Comparison of ENCODE assay signal across 21 mouse cellular contexts in genomic region chr17:79761841-79762240, GRCm38 (mm10). TPM values are rescaled to one million over a fixed set of nuclear protein-coding genes. Genes with fewer than 3 reads are reported as not detected.
A peak's percentile ranks its signal among the peaks of the same experiment; 100 is the strongest.
DNase-seq lines count a peak whose midpoint lies in the region; ATAC-seq and TF ChIP-seq lines count a peak whose summit lies in the region.
"Had no signal": no experiment of that assay in that cellular context is flagged by ENCODE, and none has a peak within 500 bp of the region (broad histone marks: within the 10 kb centered on the region; RNA-seq: fewer than 3 reads in every experiment).

No protein-coding gene starts in this region.

- H3K9ac ChIP-seq in kidney, embryonic 16.5 days (replicated peaks; ENCODE audit: low read length): no peak overlapping the region
- H3K9ac ChIP-seq: embryonic facial prominence, embryonic 13.5 days; embryonic facial prominence, embryonic 15.5 days; forebrain, embryonic 12.5 days had no signal

- no peak for ATAC-seq in kidney, embryonic 16.5 days (ENCODE audit: low FRiP score, low TSS enrichment)
- ATAC-seq: forebrain, embryonic 14.5 days; forebrain, embryonic 16.5 days had no signal

- H3K27ac ChIP-seq in kidney, embryonic 16.5 days (ENCODE audit: low read length): no peak overlapping the region
- H3K27ac ChIP-seq: embryonic facial prominence, embryonic 13.5 days; embryonic facial prominence, embryonic 15.5 days; forebrain, embryonic 10.5 days; forebrain, embryonic 12.5 days had no signal

- no peaks in the 10 kb centered on the region for H3K27me3 ChIP-seq in kidney, embryonic 16.5 days (ENCODE audit: insufficient read depth, low read length)
- H3K27me3 ChIP-seq: embryonic facial prominence, embryonic 13.5 days; embryonic facial prominence, embryonic 15.5 days; forebrain, embryonic 12.5 days had no signal

- no peaks in the 10 kb centered on the region for H3K36me3 ChIP-seq in kidney, embryonic 16.5 days (ENCODE audit: insufficient read depth, low read length)
- H3K36me3 ChIP-seq: embryonic facial prominence, embryonic 13.5 days; embryonic facial prominence, embryonic 15.5 days; forebrain, embryonic 10.5 days; forebrain, embryonic 12.5 days had no signal

- no peak overlapping the region for H3K4me3 ChIP-seq in kidney, embryonic 16.5 days (ENCODE audit: low read length)
- H3K4me3 ChIP-seq in lung, adult 2 months (replicated peaks; ENCODE audit: extremely low read depth, low read depth, low read length): no peak overlapping the region
- H3K4me3 ChIP-seq: embryonic facial prominence, embryonic 13.5 days; embryonic facial prominence, embryonic 15.5 days; erythroblast, embryonic 14.5 days; forebrain, embryonic 10.5 days; forebrain, embryonic 12.5 days had no signal

- H3K9me3 ChIP-seq in kidney, embryonic 16.5 days (ENCODE audit: low read length): peaks cover 4% of the 10 kb centered on the region
- H3K9me3 ChIP-seq: embryonic facial prominence, embryonic 15.5 days; forebrain, embryonic 10.5 days; forebrain, embryonic 12.5 days had no signal

- 61% methylated on average over 1 of the region's 1 CpGs for WGBS in kidney, embryonic 16.5 days
- 69% methylated on average over 1 of the region's 1 CpGs for WGBS in lung, adult 2 months

- no peak overlapping the region for H3K4me2 ChIP-seq in kidney, embryonic 16.5 days (replicated peaks; ENCODE audit: low read depth, low read length)
- H3K4me2 ChIP-seq: embryonic facial prominence, embryonic 13.5 days; embryonic facial prominence, embryonic 15.5 days; forebrain, embryonic 12.5 days had no signal

- DNase-seq in kidney, adult 9 months: peak; percentile 64
- DNase-seq in lung, postnatal 25 days (ENCODE audit: low spot score): peak; percentile 40
- no peak for DNase-seq in lung, adult 2 months
- DNase-seq: adrenal gland, adult 2 months; adrenal gland, postnatal 10 days; adrenal gland, postnatal 25 days; cerebellum, adult 11 months; cerebellum, adult 18-20 months; cerebellum, adult 8-10 months; cerebellum, adult 9-11 months; cerebellum, postnatal 14 days; cerebellum, postnatal 36 days; embryo, embryonic 11 days had no signal

- no peak for TF ChIP-seq CTCF in lung, adult 2 months (IDR thresholded peaks at IDR 0.05; ENCODE audit: insufficient read depth, low read length)

- peaks cover 21% of the 10 kb centered on the region for H3K4me1 ChIP-seq in kidney, embryonic 16.5 days (ENCODE audit: insufficient read depth, low read length)
- H3K4me1 ChIP-seq in lung, adult 2 months (ENCODE audit: control insufficient read depth, insufficient read depth, low read length): peaks cover 3% of the 10 kb centered on the region; the same call in 1 of the 2 replicates
- H3K4me1 ChIP-seq: embryonic facial prominence, embryonic 15.5 days; forebrain, embryonic 12.5 days had no signal

- no peak for TF ChIP-seq POLR2A in lung, adult 2 months (IDR thresholded peaks at IDR 0.05; ENCODE audit: borderline replicate concordance, extremely low read depth, low read depth, low read length)

RNA-seq across cellular contexts. Expression of gene Cyp1b1, which starts 47.0 kb away (rescaled TPM):
- polyA plus RNA-seq in kidney, embryonic 16.5 days (2015; fragmentation: Nextera tagmentation; extraction: Ambion mirVana): 18.5 and 18.6 TPM in 2 replicates
- polyA plus RNA-seq in lung, adult 2 months (2012; rRNA removed): 7.3 and 9.5 TPM in 2 replicates
- polyA plus RNA-seq: erythroblast, embryonic 14.5 days had no signal
